Mouse (Mus musculus): ENCODE data around the gene Shc2. TPM values are rescaled to one million over a fixed set of nuclear protein-coding genes. Genes with fewer than 3 reads are reported as not detected.

Shc2 gene
- polyA plus RNA-seq, 1 experiment from 2014 or later: 9.8 TPM

GRCm38 (mm10) chr10:79587061-79587751 is 50.5 kb downstream of the Shc2 start, which contains the start of gene Theg:
Gene Theg (minus strand): TSS chr10:79587331.
- no peak within 1 kb of the TSS for H3K4me2 ChIP-seq (ENCODE audit: low read depth, low read length)
- no peaks in the 10 kb centered on the region for H3K9me3 ChIP-seq (replicated peaks; ENCODE audit: control insufficient read depth, low read length)
- H3K27me3 ChIP-seq (ENCODE audit: control insufficient read depth, insufficient read depth, low read length): no peaks in the 10 kb centered on the region
- no peak for DNase-seq (ENCODE audit: low spot score)
- H3K36me3 ChIP-seq (replicated peaks; ENCODE audit: control insufficient read depth, insufficient read depth, low read depth, low read length): no peaks in the 10 kb centered on the region
- 80% methylated on average over 5 of the region's 5 CpGs for WGBS
- no peak within 1 kb of the TSS for H3K4me3 ChIP-seq (ENCODE audit: low read depth, low read length)
- H3K4me1 ChIP-seq (ENCODE audit: control insufficient read depth, insufficient read depth, low read length): no peaks in the 10 kb centered on the region
- no peak within 1 kb of the TSS for H3K27ac ChIP-seq (replicated peaks; ENCODE audit: low read depth, low read length)
- ATAC-seq (replicated peaks; ENCODE audit: insufficient number of reproducible peaks, low FRiP score, low TSS enrichment, low read depth): no peak
- H3K9ac ChIP-seq (replicated peaks; ENCODE audit: low read length): no peak within 1 kb of the TSS

GRCm38 (mm10) chr10:79586243-79586642 is 51.5 kb downstream of the Shc2 start:
- DNase-seq (ENCODE audit: low spot score): no peak
- no peak overlapping the region for H3K4me3 ChIP-seq (ENCODE audit: low read depth, low read length)
- no peak for ATAC-seq (replicated peaks; ENCODE audit: insufficient number of reproducible peaks, low FRiP score, low TSS enrichment, low read depth)
- no peaks in the 10 kb centered on the region for H3K9me3 ChIP-seq (replicated peaks; ENCODE audit: control insufficient read depth, low read length)
- H3K36me3 ChIP-seq (replicated peaks; ENCODE audit: control insufficient read depth, insufficient read depth, low read depth, low read length): no peaks in the 10 kb centered on the region
- H3K9ac ChIP-seq (replicated peaks; ENCODE audit: low read length): no peak overlapping the region
- H3K27me3 ChIP-seq (ENCODE audit: control insufficient read depth, insufficient read depth, low read length): no peaks in the 10 kb centered on the region
- 79% methylated on average over 8 of the region's 8 CpGs for WGBS
- H3K4me1 ChIP-seq (ENCODE audit: control insufficient read depth, insufficient read depth, low read length): no peaks in the 10 kb centered on the region
- no peak overlapping the region for H3K4me2 ChIP-seq (ENCODE audit: low read depth, low read length)
- H3K27ac ChIP-seq (replicated peaks; ENCODE audit: low read depth, low read length): no peak overlapping the region

- DNase-seq (ENCODE audit: low spot score): no peak
These were observed 52.0 kb downstream of the Shc2 start for GRCm38 (mm10) chr10:79585723-79586122.

DNA sequence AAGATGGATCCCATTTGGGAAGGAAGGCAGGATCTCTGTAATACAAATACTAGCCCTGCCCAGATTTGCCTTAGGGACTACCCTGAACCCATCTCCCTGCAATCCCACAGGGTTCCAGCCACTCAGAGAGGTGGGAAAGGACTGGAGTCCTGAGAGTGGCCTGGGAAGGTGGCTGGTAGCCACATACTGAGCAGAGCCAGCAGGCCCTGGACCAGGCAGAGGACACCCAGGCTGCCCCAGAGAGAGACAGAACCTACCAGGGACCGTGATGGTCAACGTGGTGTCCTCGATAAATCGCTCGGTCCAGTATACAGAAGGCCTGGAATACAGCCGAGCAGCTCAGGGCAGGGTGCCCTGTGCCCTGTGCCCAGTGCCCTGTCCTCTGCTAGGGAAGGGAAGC is 52.6 kb downstream of the Shc2 start:
- H3K4me2 ChIP-seq (ENCODE audit: low read depth, low read length): no peak overlapping the region
- ATAC-seq (replicated peaks; ENCODE audit: insufficient number of reproducible peaks, low FRiP score, low TSS enrichment, low read depth): no peak
- H3K4me1 ChIP-seq (ENCODE audit: control insufficient read depth, insufficient read depth, low read length): no peaks in the 10 kb centered on the region
- no peak for DNase-seq (ENCODE audit: low spot score)
- H3K4me3 ChIP-seq (ENCODE audit: low read depth, low read length): no peak overlapping the region
- no peak overlapping the region for H3K9ac ChIP-seq (replicated peaks; ENCODE audit: low read length)
- H3K9me3 ChIP-seq (replicated peaks; ENCODE audit: control insufficient read depth, low read length): no peaks in the 10 kb centered on the region
- no peak overlapping the region for H3K27ac ChIP-seq (replicated peaks; ENCODE audit: low read depth, low read length)
- 94% methylated on average over 6 of the region's 6 CpGs for WGBS
- no peaks in the 10 kb centered on the region for H3K36me3 ChIP-seq (replicated peaks; ENCODE audit: control insufficient read depth, insufficient read depth, low read depth, low read length)
- no peaks in the 10 kb centered on the region for H3K27me3 ChIP-seq (ENCODE audit: control insufficient read depth, insufficient read depth, low read length)

More at GRCm38 (mm10) chr10:79585723-79586122, 52.0 kb downstream of the Shc2 start:
- ATAC-seq (replicated peaks; ENCODE audit: insufficient number of reproducible peaks, low FRiP score, low TSS enrichment, low read depth): no peak
- H3K4me2 ChIP-seq (ENCODE audit: low read depth, low read length): no peak overlapping the region
- no peak overlapping the region for H3K4me3 ChIP-seq (ENCODE audit: low read depth, low read length)
- no peak overlapping the region for H3K9ac ChIP-seq (replicated peaks; ENCODE audit: low read length)
- no peaks in the 10 kb centered on the region for H3K27me3 ChIP-seq (ENCODE audit: control insufficient read depth, insufficient read depth, low read length)
- no peaks in the 10 kb centered on the region for H3K36me3 ChIP-seq (replicated peaks; ENCODE audit: control insufficient read depth, insufficient read depth, low read depth, low read length)
- no peaks in the 10 kb centered on the region for H3K9me3 ChIP-seq (replicated peaks; ENCODE audit: control insufficient read depth, low read length)
- WGBS: 88% methylated on average over 5 of the region's 5 CpGs
- H3K27ac ChIP-seq (replicated peaks; ENCODE audit: low read depth, low read length): no peak overlapping the region
- no peaks in the 10 kb centered on the region for H3K4me1 ChIP-seq (ENCODE audit: control insufficient read depth, insufficient read depth, low read length)

GRCm38 (mm10) chr10:79584426-79584825 is 53.3 kb downstream of the Shc2 start:
- H3K9ac ChIP-seq (replicated peaks; ENCODE audit: low read length): no peak overlapping the region
- no peak for DNase-seq (ENCODE audit: low spot score)
- H3K4me2 ChIP-seq (ENCODE audit: low read depth, low read length): no peak overlapping the region
- no peaks in the 10 kb centered on the region for H3K4me1 ChIP-seq (ENCODE audit: control insufficient read depth, insufficient read depth, low read length)
- no peak for ATAC-seq (replicated peaks; ENCODE audit: insufficient number of reproducible peaks, low FRiP score, low TSS enrichment, low read depth)
- H3K9me3 ChIP-seq (replicated peaks; ENCODE audit: control insufficient read depth, low read length): no peaks in the 10 kb centered on the region
- no peaks in the 10 kb centered on the region for H3K27me3 ChIP-seq (ENCODE audit: control insufficient read depth, insufficient read depth, low read length)
- H3K4me3 ChIP-seq (ENCODE audit: low read depth, low read length): no peak overlapping the region
- WGBS: 72% methylated on average over 9 of the region's 9 CpGs
- no peaks in the 10 kb centered on the region for H3K36me3 ChIP-seq (replicated peaks; ENCODE audit: control insufficient read depth, insufficient read depth, low read depth, low read length)
- no peak overlapping the region for H3K27ac ChIP-seq (replicated peaks; ENCODE audit: low read depth, low read length)

DNA sequence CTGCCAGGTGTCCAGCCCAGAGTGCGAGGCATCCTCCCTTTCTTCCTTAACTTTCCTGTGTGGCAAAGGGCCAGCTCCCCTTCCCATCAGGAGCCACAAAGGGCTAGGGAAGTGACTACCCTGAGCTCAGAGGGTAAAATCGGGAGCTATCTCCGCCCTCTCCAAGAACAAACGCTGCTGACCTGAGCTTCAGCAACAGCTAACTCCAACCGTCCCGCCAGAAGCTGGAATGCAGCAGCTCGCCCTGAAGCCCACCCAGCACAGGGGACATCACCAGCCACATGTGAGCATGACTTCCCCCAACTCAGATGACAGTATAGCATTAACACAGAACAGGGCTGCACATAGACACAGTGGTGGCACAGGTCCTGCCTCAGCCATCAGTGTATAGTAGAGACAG is 53.7 kb downstream of the Shc2 start:
- no peaks in the 10 kb centered on the region for H3K9me3 ChIP-seq (replicated peaks; ENCODE audit: control insufficient read depth, low read length)
- no peaks in the 10 kb centered on the region for H3K36me3 ChIP-seq (replicated peaks; ENCODE audit: control insufficient read depth, insufficient read depth, low read depth, low read length)
- no peak overlapping the region for H3K4me2 ChIP-seq (ENCODE audit: low read depth, low read length)
- DNase-seq (ENCODE audit: low spot score) (no peak), ATAC-seq (replicated peaks; ENCODE audit: insufficient number of reproducible peaks, low FRiP score, low TSS enrichment, low read depth) (no peak)
- H3K4me1 ChIP-seq (ENCODE audit: control insufficient read depth, insufficient read depth, low read length): no peaks in the 10 kb centered on the region
- no peak overlapping the region for H3K4me3 ChIP-seq (ENCODE audit: low read depth, low read length)
- no peak overlapping the region for H3K27ac ChIP-seq (replicated peaks; ENCODE audit: low read depth, low read length)
- H3K27me3 ChIP-seq (ENCODE audit: control insufficient read depth, insufficient read depth, low read length): no peaks in the 10 kb centered on the region
- WGBS: 59% methylated on average over 7 of the region's 7 CpGs
- H3K9ac ChIP-seq (replicated peaks; ENCODE audit: low read length): no peak overlapping the region

- H3K4me2 ChIP-seq (ENCODE audit: low read depth, low read length): no peak overlapping the region
- no peaks in the 10 kb centered on the region for H3K36me3 ChIP-seq (replicated peaks; ENCODE audit: control insufficient read depth, insufficient read depth, low read depth, low read length)
- H3K27me3 ChIP-seq (ENCODE audit: control insufficient read depth, insufficient read depth, low read length): no peaks in the 10 kb centered on the region
- H3K4me1 ChIP-seq (ENCODE audit: control insufficient read depth, insufficient read depth, low read length): no peaks in the 10 kb centered on the region
- no peak for DNase-seq (ENCODE audit: low spot score)
- H3K27ac ChIP-seq (replicated peaks; ENCODE audit: low read depth, low read length): no peak overlapping the region
- no peak overlapping the region for H3K4me3 ChIP-seq (ENCODE audit: low read depth, low read length)
- no peaks in the 10 kb centered on the region for H3K9me3 ChIP-seq (replicated peaks; ENCODE audit: control insufficient read depth, low read length)
- no peak overlapping the region for H3K9ac ChIP-seq (replicated peaks; ENCODE audit: low read length)
- ATAC-seq (replicated peaks; ENCODE audit: insufficient number of reproducible peaks, low FRiP score, low TSS enrichment, low read depth): no peak
- 89% methylated on average over 8 of the region's 8 CpGs for WGBS
These were observed 56.2 kb downstream of the Shc2 start for GRCm38 (mm10) chr10:79581501-79581900.

- Histone ChIP-seq H3K9ac (replicated peaks; ENCODE audit: low read length) (no peak overlapping the region), H3K27ac (replicated peaks; ENCODE audit: low read depth, low read length) (no peak overlapping the region), H3K4me2 (ENCODE audit: low read depth, low read length) (no peak overlapping the region), H3K9me3 (replicated peaks; ENCODE audit: control insufficient read depth, low read length) (no peaks in the 10 kb centered on the region), H3K4me1 (ENCODE audit: control insufficient read depth, insufficient read depth, low read length) (no peaks in the 10 kb centered on the region), H3K4me3 (ENCODE audit: low read depth, low read length) (no peak overlapping the region), H3K27me3 (ENCODE audit: control insufficient read depth, insufficient read depth, low read length) (no peaks in the 10 kb centered on the region), H3K36me3 (replicated peaks; ENCODE audit: control insufficient read depth, insufficient read depth, low read depth, low read length) (no peaks in the 10 kb centered on the region)
- ATAC-seq (replicated peaks; ENCODE audit: insufficient number of reproducible peaks, low FRiP score, low TSS enrichment, low read depth) (no peak), DNase-seq (ENCODE audit: low spot score) (peak; percentile 65)
- 36% methylated on average over 6 of the region's 6 CpGs for WGBS
These were observed 56.9 kb downstream of the Shc2 start for GRCm38 (mm10) chr10:79580811-79581210.

Measured in embryonic facial prominence, embryonic 11.5 days (tissue).